Mouse (Mus musculus): ENCODE data around the gene Sycp2.

DNA sequence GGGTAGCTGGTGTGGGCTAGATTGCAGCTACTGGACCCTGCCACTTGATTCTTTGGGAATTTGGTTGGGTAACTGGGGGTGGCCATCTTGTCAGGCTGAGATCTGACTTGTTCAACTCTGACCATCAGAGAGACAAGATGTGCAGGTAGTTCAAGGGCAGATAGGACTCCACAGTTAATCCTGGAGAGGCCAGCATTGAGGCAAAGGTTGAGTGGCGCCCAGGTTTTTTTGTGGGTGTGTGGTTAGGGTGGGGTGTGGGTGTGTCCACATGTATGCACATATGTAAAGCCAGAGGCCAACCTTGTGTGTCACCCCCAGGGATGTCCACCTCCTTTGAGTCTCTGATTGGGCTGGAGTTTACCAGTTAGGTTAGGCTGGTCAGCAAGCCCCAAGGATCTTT, 91.2 kb downstream of the Sycp2 start:
- TF ChIP-seq POLR2A (IDR thresholded peaks at IDR 0.05; ENCODE audit: control insufficient read depth, low read depth, low read length): no peak
- TF ChIP-seq CTCF (IDR thresholded peaks at IDR 0.05; ENCODE audit: control insufficient read depth, insufficient read depth, insufficient replicate concordance, low read depth, low read length): no peak

Data from testis, adult 2 months (tissue).